Mouse (Mus musculus): ENCODE results near the gene Ivns1abp.
"Not testable (repeated sequence)": the region's sequence is repeated elsewhere in the genome, so short reads cannot be mapped to it uniquely, and the experiment has no call there.

Gene Ivns1abp

GRCm38 (mm10) chr1:151342968-151343367 lies 1.3 kb upstream of the Ivns1abp start:
- no peak for DNase-seq

- DNase-seq = peak; percentile 9 to 42
Measured at GRCm38 (mm10) chr1:151343571-151344282, 550 bp upstream of the Ivns1abp start.

DNA sequence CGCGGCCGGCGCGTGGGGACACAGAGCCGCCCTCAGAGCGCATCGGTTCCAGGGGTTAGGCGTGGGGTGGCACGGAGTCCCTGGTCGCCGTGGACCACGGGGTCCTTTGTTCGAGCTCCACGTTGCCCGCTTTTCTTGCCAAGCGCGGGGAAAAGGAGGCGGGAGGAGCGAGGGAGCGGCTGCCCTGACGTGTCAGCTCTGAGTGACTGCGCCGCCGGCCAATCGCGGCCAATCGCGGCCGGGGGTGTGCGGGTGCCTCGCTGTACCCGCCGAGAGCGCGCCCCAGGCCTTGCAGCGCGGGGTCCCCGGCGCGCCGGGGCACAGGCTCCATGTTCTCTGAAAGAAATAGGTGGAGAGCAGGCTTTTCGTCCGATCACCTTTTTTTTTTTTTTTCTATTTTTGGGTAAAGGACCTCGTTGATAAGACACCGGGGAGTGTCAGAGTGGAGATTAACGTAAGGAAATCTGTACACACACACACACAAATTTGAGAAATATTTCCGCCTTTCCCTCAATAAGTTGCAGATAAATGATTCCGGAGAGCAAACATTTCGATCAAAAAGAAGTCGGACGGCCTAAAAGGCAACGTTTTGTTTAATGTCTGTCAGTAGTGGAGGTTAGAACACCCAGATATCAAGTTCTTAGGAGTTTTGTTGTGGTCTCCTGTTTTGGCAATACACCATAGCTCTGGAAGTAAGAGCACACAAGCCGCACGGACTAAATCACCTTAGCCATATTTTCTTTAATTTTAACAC lies 1.0 kb downstream of the Ivns1abp start:
- DNase-seq = peak; percentile 87 to 91

GRCm38 (mm10) chr1:151345863-151346195 lies 1.6 kb downstream of the Ivns1abp start:
- DNase-seq = no peak

- no peak for DNase-seq
Measured at GRCm38 (mm10) chr1:151346681-151347127, 2.4 kb downstream of the Ivns1abp start.

GRCm38 (mm10) chr1:151348293-151348692 lies 4.0 kb downstream of the Ivns1abp start:
- not testable (repeated sequence) for DNase-seq

DNA sequence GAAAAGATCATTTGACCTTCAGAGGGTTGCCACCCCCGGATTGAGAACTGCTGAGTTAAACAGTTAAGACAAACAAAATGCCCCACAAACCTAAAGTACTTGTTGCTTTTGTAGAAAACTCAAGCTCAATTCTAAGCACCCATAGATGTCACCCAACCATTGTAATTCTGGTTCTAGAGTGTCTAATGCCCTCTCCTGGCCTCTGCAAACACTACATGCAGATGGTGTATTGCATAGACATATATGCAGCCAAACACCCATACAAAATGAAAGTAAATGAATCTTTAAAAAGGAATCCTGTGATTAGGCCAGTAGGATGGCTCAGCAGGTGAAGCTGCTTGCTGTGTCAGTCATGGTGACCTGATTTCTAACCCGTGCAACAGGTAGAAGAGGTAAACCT lies 8.6 kb downstream of the Ivns1abp start:
- DNase-seq = peak in 1 of 2 experiments; percentile 17

DNA sequence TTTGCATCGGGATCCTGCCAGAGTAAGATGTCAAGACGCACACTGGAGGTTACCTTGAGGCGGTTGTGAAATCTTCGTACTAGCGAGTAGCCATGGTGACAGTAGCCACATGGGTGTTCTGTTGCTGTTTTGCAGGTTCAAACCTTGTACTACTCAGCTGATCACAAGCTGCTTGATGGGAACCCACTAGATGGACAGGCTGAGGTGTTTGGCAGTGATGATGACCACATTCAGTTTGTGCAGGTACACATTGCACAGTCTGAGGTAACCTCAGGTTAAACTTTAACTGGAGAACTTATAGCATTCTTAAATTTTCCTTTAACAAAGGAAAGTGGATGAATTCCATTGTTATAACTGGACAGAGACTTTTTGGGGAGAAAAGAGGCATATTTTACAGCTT lies 11.7 kb downstream of the Ivns1abp start:
- DNase-seq = no peak

GRCm38 (mm10) chr1:151359374-151359773 lies 15.1 kb downstream of the Ivns1abp start:
- DNase-seq = no peak

- DNase-seq = no peak
Measured at GRCm38 (mm10) chr1:151366944-151367605, 22.8 kb downstream of the Ivns1abp start.

DNA sequence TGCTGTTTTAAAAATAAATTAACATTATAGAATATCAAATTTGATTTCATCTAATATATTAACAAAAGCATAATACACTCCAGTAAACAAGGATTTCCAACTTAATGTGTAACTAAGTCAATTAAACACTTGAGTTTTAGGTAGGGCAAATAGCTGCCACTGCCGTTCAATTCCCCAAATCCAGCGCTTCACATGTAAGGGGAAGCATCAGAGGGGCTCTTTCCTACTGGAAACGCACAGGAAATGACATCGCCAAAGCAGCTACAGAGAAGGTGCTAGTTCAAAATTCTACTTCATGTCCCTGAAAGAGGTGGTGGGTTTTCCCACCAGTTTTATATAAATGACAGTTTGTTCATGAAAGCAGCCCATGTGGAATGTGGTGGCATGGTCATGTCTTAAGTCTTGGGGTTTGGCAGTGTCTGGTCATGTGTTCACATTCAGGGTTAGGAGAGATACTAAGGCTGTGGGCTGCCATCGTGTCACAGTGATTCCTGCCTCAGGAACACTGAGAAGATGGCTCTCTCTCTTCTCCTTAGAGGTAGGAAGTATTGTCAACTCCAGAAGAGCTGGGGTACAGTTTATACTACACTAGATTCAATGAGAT lies 23.5 kb downstream of the Ivns1abp start:
- DNase-seq = no peak

GRCm38 (mm10) chr1:151368444-151368843 lies 24.2 kb downstream of the Ivns1abp start:
- DNase-seq = no peak

GRCm38 (mm10) chr1:151370573-151370972 lies 26.3 kb downstream of the Ivns1abp start:
- no peak for DNase-seq

- DNase-seq = no peak
Measured at GRCm38 (mm10) chr1:151371543-151371942, 27.3 kb downstream of the Ivns1abp start.

GRCm38 (mm10) chr1:151372823-151373222 lies 28.5 kb downstream of the Ivns1abp start:
- no peak for DNase-seq

GRCm38 (mm10) chr1:151377353-151377752 lies 33.1 kb downstream of the Ivns1abp start:
- no peak for DNase-seq

- no peak for DNase-seq
Measured at GRCm38 (mm10) chr1:151390029-151390428, 45.8 kb downstream of the Ivns1abp start.

DNA sequence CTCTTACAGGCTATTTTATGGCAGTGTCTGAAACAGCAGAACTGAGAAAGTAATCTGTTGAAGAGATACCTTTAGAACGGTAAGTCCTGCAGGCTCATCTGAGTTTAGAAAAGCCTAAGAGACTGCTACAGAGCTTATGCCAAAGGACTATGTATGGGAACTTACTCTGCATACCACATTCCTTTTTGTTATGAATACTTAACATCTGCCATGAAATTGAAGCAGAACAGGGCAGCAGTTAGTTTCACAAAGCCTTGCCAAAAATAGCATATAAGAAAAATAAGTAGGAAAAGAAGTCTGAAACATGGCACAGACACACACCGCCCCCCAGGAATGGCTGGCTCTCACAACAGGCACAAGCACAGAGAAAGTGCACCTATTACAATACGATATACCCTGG lies 65.5 kb downstream of the Ivns1abp start:
- no peak for DNase-seq

Measured in thymus, adult 18-20 months (tissue).